Mouse (Mus musculus): Measurements from ENCODE around the gene Fam92b. TPM values are rescaled to one million over a fixed set of nuclear protein-coding genes. Genes with fewer than 3 reads are reported as not detected.

Gene Fam92b
- total and polyA plus RNA-seq, 3 experiments = not detected

DNA sequence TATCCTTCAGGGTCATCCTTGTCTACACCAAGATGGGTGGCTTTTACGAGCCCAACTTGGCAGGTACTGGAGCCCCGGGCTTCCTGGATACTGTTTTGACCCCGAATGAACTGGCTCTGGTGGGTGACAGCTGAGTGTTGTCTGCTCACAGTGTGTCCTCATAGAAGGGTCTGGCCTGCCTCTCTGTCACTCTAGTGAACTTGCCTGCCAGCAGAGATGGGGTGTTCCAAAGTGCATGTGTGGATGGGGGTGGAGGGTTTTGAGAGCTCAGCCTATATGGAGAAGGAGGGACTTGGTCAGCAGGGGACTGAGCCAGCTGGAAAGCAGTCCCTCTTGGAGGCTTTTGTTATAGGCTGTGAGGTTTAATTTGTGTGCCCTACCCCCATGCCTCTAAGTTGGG lies 25.3 kb upstream of the Fam92b start:
- H3K9ac ChIP-seq (ENCODE audit: control insufficient read depth, low read depth, low read length, poor library complexity, severe bottlenecking) = no peak overlapping the region
- no peak overlapping the region for H3K4me3 ChIP-seq (ENCODE audit: control insufficient read depth in 1 of 2, insufficient read depth in 1 of 2, low read depth in 2 of 2, low read length in 2 of 2)
- no peaks in the 10 kb centered on the region for H3K79me2 ChIP-seq (ENCODE audit: control insufficient read depth, insufficient read depth, low read length, poor library complexity)
- no peaks in the 10 kb centered on the region for H3K4me1 ChIP-seq (ENCODE audit: control insufficient read depth in 1 of 2, insufficient read depth in 2 of 2, low read length in 2 of 2)
- no peaks in the 10 kb centered on the region for H3K9me3 ChIP-seq (replicated peaks; ENCODE audit: insufficient read depth, low read length)
- peaks cover 0 to 4% of the 10 kb centered on the region in 2 experiments; a peak in 2 of 4 replicates for H3K27me3 ChIP-seq (ENCODE audit: control insufficient read depth in 1 of 2, insufficient read depth in 2 of 2, low read length in 2 of 2)
- no peak for TF ChIP-seq MAX (IDR thresholded peaks at IDR 0.05; ENCODE audit: low read length)
- no peak for TF ChIP-seq MAZ (IDR thresholded peaks at IDR 0.05; ENCODE audit: low read depth, low read length)
- no peak for TF ChIP-seq NELFE (IDR thresholded peaks at IDR 0.05; ENCODE audit: low read depth, low read length)
- TF ChIP-seq CHD2 (IDR thresholded peaks at IDR 0.05; ENCODE audit: low read length) = no peak
- TF ChIP-seq MYB (IDR thresholded peaks at IDR 0.05; ENCODE audit: low read depth, low read length) = no peak
- no peak for TF ChIP-seq TAL1 (IDR thresholded peaks at IDR 0.05; ENCODE audit: low read length)
- TF ChIP-seq GABPA (IDR thresholded peaks at IDR 0.05; ENCODE audit: low read depth, low read length) = no peak
- no peak for TF ChIP-seq ZKSCAN1 (IDR thresholded peaks at IDR 0.05; ENCODE audit: low read depth, low read length)
- no peak for TF ChIP-seq POLR2A (IDR thresholded peaks at IDR 0.05; ENCODE audit: control insufficient read depth in 1 of 2, insufficient read depth in 1 of 2, low read depth in 1 of 2, low read length in 2 of 2, poor library complexity in 1 of 2)
- no peak for TF ChIP-seq MEF2A (IDR thresholded peaks at IDR 0.05; ENCODE audit: extremely low read depth, insufficient replicate concordance, low read depth, low read length, poor library complexity, severe bottlenecking)
- DNase-seq (ENCODE audit: low read depth, low spot score) = no peak
- H3K27ac ChIP-seq (ENCODE audit: control insufficient read depth, low read depth, low read length) = no peak overlapping the region
- no peaks in the 10 kb centered on the region for H3K36me3 ChIP-seq (ENCODE audit: control insufficient read depth in 1 of 2, insufficient read depth in 2 of 2, low read length in 2 of 2)

DNA sequence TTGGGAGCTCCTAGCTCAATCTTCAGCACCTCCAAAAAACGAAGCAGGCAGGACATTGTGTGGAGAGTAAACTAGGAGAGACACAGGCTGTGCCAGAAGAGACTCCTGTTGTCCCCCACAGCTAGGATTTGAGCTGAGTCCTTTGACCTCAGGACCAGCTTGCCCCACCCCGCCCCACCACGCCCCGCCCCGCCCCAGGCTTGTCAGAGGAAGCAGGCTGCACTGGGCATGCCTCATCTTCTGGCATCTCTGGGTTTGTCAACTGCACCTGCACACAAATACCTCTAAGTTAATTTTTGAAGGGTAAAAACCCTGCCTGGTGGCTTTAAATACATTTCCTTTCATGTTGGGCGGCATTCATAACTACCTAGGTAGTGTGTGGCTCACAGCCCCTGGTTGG lies 24.1 kb upstream of the Fam92b start:
- H3K27ac ChIP-seq (ENCODE audit: control insufficient read depth, low read depth, low read length) = no peak overlapping the region
- TF ChIP-seq JUND (IDR thresholded peaks at IDR 0.05; ENCODE audit: low read depth, low read length) (no peak), ZNF384 (IDR thresholded peaks at IDR 0.05; ENCODE audit: low read depth, low read length) (no peak), POLR2AphosphoS5 (IDR thresholded peaks at IDR 0.05; ENCODE audit: borderline replicate concordance, low read depth, low read length) (no peak), ZMIZ1 (IDR thresholded peaks at IDR 0.05; ENCODE audit: low read depth, low read length) (no peak), MYC (IDR thresholded peaks at IDR 0.05; ENCODE audit: low read depth, low read length) (no peak), TBP (IDR thresholded peaks at IDR 0.05; ENCODE audit: low read depth, low read length) (no peak), E2F4 (IDR thresholded peaks at IDR 0.05; ENCODE audit: borderline replicate concordance, low read depth, low read length) (no peak), MAX (IDR thresholded peaks at IDR 0.05; ENCODE audit: low read length) (no peak), ZKSCAN1 (IDR thresholded peaks at IDR 0.05; ENCODE audit: low read depth, low read length) (no peak), SIN3A (IDR thresholded peaks at IDR 0.05; ENCODE audit: low read length) (no peak), CHD2 (IDR thresholded peaks at IDR 0.05; ENCODE audit: low read length) (no peak), MXI1 (IDR thresholded peaks at IDR 0.05; ENCODE audit: low read depth, low read length) (no peak), MYB (IDR thresholded peaks at IDR 0.05; ENCODE audit: low read depth, low read length) (no peak), ZC3H11A (IDR thresholded peaks at IDR 0.05; ENCODE audit: low read depth, low read length) (no peak), UBTF (IDR thresholded peaks at IDR 0.05; ENCODE audit: borderline replicate concordance, insufficient read depth, low read depth, low read length) (no peak), CTCF (IDR thresholded peaks at IDR 0.05 in 2 of 3, conservative IDR thresholded peaks at IDR 0.05 in 1 of 3; ENCODE audit: control insufficient read depth in 1 of 3, insufficient read depth in 1 of 3, low read depth in 2 of 3, low read length in 3 of 3, poor library complexity in 1 of 3, severe bottlenecking in 1 of 3) (no peak)
- DNase-seq (ENCODE audit: low read depth, low spot score) = no peak

More for the DNA sequence above, 24.1 kb upstream of the Fam92b start:
- Histone ChIP-seq H3K4me1 (ENCODE audit: control insufficient read depth in 1 of 2, insufficient read depth in 2 of 2, low read length in 2 of 2) (no peaks in the 10 kb centered on the region), H3K27me3 (ENCODE audit: control insufficient read depth in 1 of 2, insufficient read depth in 2 of 2, low read length in 2 of 2) (peaks cover 0 to 4% of the 10 kb centered on the region in 2 experiments; a peak in 1 of 4 replicates), H3K4me3 (ENCODE audit: control insufficient read depth in 1 of 2, insufficient read depth in 1 of 2, low read depth in 2 of 2, low read length in 2 of 2) (no peak overlapping the region), H3K9me3 (replicated peaks; ENCODE audit: insufficient read depth, low read length) (no peaks in the 10 kb centered on the region), H3K36me3 (ENCODE audit: control insufficient read depth in 1 of 2, insufficient read depth in 2 of 2, low read length in 2 of 2) (no peaks in the 10 kb centered on the region), H3K9ac (ENCODE audit: control insufficient read depth, low read depth, low read length, poor library complexity, severe bottlenecking) (no peak overlapping the region), H3K79me2 (ENCODE audit: control insufficient read depth, insufficient read depth, low read length, poor library complexity) (no peaks in the 10 kb centered on the region)

Measured in MEL (cell line).